Mouse (Mus musculus) forebrain, embryonic 14.5 days (tissue): Measurements from ENCODE around the gene Myl3. TPM values are rescaled to one million over a fixed set of nuclear protein-coding genes. Genes with fewer than 3 reads are reported as not detected.

Experiments used
- ATAC-seq: fragments of 200-750 bp; cut with Nextera tagmentation; 2 replicates; pipeline ENCODE4 v1.8.0; 2017; ENCODE audit warnings: mild to moderate bottlenecking, moderate library complexity
- DNase-seq: peaks from one replicate; pipeline ENCODE4 v3.0.0-alpha.2; 2015; ENCODE audit warnings: low spot score
- H3K27ac ChIP-seq: fragments of 300-500 bp; sonication (generic); 2 replicates; pipeline ENCODE4 v1.5.1; 2014; ENCODE audit warnings: low read depth, mild to moderate bottlenecking, control low read depth, low read length, moderate library complexity
- H3K27me3 ChIP-seq: fragments of 300-500 bp; sonication (generic); replicated peaks from 2 replicates; pipeline ENCODE4 v1.6.1; 2014; ENCODE audit warnings: low read length, control low read depth, mixed read lengths; ENCODE audit not compliant: control insufficient read depth, insufficient read depth
- H3K36me3 ChIP-seq: fragments of 300-500 bp; sonication (generic); 2 replicates; pipeline ENCODE4 v1.6.1; 2014; ENCODE audit warnings: low read length, control low read depth; ENCODE audit not compliant: control insufficient read depth, insufficient read depth
- H3K4me1 ChIP-seq: fragments of 300-500 bp; sonication (generic); 2 replicates; pipeline ENCODE4 v1.6.1; 2014; ENCODE audit warnings: antibody characterized with exemption, low read length, control low read depth; ENCODE audit not compliant: control insufficient read depth, insufficient read depth
- H3K4me2 ChIP-seq: fragments of 300-500 bp; sonication (generic); 2 replicates; pipeline ENCODE4 v1.6.1; 2014; ENCODE audit warnings: mild to moderate bottlenecking, control low read depth, low read length
- H3K4me3 ChIP-seq: fragments of 300-500 bp; sonication (generic); 2 replicates; pipeline ENCODE4 v1.5.1; 2014; ENCODE audit warnings: low read depth, low read length, control low read depth
- H3K9ac ChIP-seq: fragments of 300-500 bp; sonication (generic); 2 replicates; pipeline ENCODE4 v1.6.1; 2014; ENCODE audit warnings: mild to moderate bottlenecking, low read length, control low read depth, moderate library complexity
- H3K9me3 ChIP-seq: fragments of 300-500 bp; sonication (generic); replicated peaks from 2 replicates; pipeline ENCODE4 v1.6.1; 2016; ENCODE audit warnings: low read length, control low read depth, mixed read lengths; ENCODE audit not compliant: control insufficient read depth
- WGBS: fragments of 180-500 bp; shearing (Covaris S2); extraction: QIAGEN DNeasy Blood & Tissue Kit; methylation state at CpG from one replicate; pipeline ENCODE4 v1.1.7; 2014; 5-methylcytosine and 5-hydroxymethylcytosine counted together
- polyA plus RNA-seq: library from polyadenylated mRNA; unstranded; fragments of >200 nt; fragmentation: Nextera tagmentation; extraction: Ambion mirVana; gene quantifications from 2 replicates; pipeline ENCODE4 v1.2.1, GENCODE M21; 2014

Myl3 gene
- polyA plus RNA-seq, 1 experiment from 2014 or later: 0.33 TPM

GRCm38 (mm10) chr9:110759265-110759664, 17.6 kb downstream of the Myl3 start:
- no peak overlapping the region for H3K27ac ChIP-seq
- no peak overlapping the region for H3K4me3 ChIP-seq
- 65% methylated on average over 2 of the region's 2 CpGs for WGBS
- DNase-seq (no peak), ATAC-seq (no peak)
- H3K27me3 ChIP-seq: no peaks in the 10 kb centered on the region
- no peak overlapping the region for H3K9ac ChIP-seq
- H3K36me3 ChIP-seq: no peaks in the 10 kb centered on the region
- H3K4me1 ChIP-seq: no peaks in the 10 kb centered on the region
- H3K4me2 ChIP-seq: no peak overlapping the region
- no peaks in the 10 kb centered on the region for H3K9me3 ChIP-seq

GRCm38 (mm10) chr9:110760886-110761285, 19.2 kb downstream of the Myl3 start:
- Histone ChIP-seq H3K9ac (no peak overlapping the region), H3K27me3 (no peaks in the 10 kb centered on the region), H3K4me1 (no peaks in the 10 kb centered on the region), H3K9me3 (no peaks in the 10 kb centered on the region), H3K27ac (no peak overlapping the region), H3K4me2 (no peak overlapping the region), H3K36me3 (no peaks in the 10 kb centered on the region), H3K4me3 (no peak overlapping the region)
- no peak for ATAC-seq
- WGBS: 82% methylated on average over 8 of the region's 8 CpGs
- no peak for DNase-seq

GRCm38 (mm10) chr9:110762763-110763162, 21.1 kb downstream of the Myl3 start:
- Histone ChIP-seq H3K4me3 (no peak overlapping the region), H3K9ac (no peak overlapping the region), H3K9me3 (no peaks in the 10 kb centered on the region), H3K4me2 (no peak overlapping the region), H3K36me3 (no peaks in the 10 kb centered on the region), H3K27ac (no peak overlapping the region), H3K27me3 (no peaks in the 10 kb centered on the region), H3K4me1 (no peaks in the 10 kb centered on the region)
- no peak for DNase-seq
- 71% methylated on average over 10 of the region's 10 CpGs for WGBS
- no peak for ATAC-seq

GRCm38 (mm10) chr9:110763405-110763804, 21.7 kb downstream of the Myl3 start:
- no peaks in the 10 kb centered on the region for H3K4me1 ChIP-seq
- H3K9ac ChIP-seq: no peak overlapping the region
- H3K9me3 ChIP-seq: no peaks in the 10 kb centered on the region
- no peak overlapping the region for H3K4me2 ChIP-seq
- no peaks in the 10 kb centered on the region for H3K36me3 ChIP-seq
- 39% methylated on average over 2 of the region's 2 CpGs for WGBS
- H3K27ac ChIP-seq: no peak overlapping the region
- DNase-seq: no peak
- no peak overlapping the region for H3K4me3 ChIP-seq
- H3K27me3 ChIP-seq: no peaks in the 10 kb centered on the region
- no peak for ATAC-seq

GRCm38 (mm10) chr9:110772336-110772735, 30.7 kb downstream of the Myl3 start:
- H3K4me2 ChIP-seq: no peak overlapping the region
- ATAC-seq: no peak
- H3K4me3 ChIP-seq: no peak overlapping the region
- no peak overlapping the region for H3K27ac ChIP-seq
- no peaks in the 10 kb centered on the region for H3K4me1 ChIP-seq
- H3K36me3 ChIP-seq: no peaks in the 10 kb centered on the region
- H3K27me3 ChIP-seq: no peaks in the 10 kb centered on the region
- WGBS: 92% methylated on average over 10 of the region's 10 CpGs
- H3K9me3 ChIP-seq: no peaks in the 10 kb centered on the region
- H3K9ac ChIP-seq: no peak overlapping the region
- DNase-seq: no peak

GRCm38 (mm10) chr9:110774403-110775268, 33.0 kb downstream of the Myl3 start:
- Histone ChIP-seq H3K4me3 (no peak overlapping the region), H3K4me2 (no peak overlapping the region), H3K9me3 (no peaks in the 10 kb centered on the region), H3K36me3 (no peaks in the 10 kb centered on the region), H3K4me1 (no peaks in the 10 kb centered on the region), H3K27ac (no peak overlapping the region), H3K27me3 (no peaks in the 10 kb centered on the region), H3K9ac (no peak overlapping the region)
- 76% methylated on average over 15 of the region's 15 CpGs for WGBS
- ATAC-seq (no peak), DNase-seq (no peak)

GRCm38 (mm10) chr9:110775269-110776022, 33.8 kb downstream of the Myl3 start:
- Histone ChIP-seq H3K27ac (no peak overlapping the region), H3K4me1 (no peaks in the 10 kb centered on the region; the same call in 1 of the 2 replicates)

GRCm38 (mm10) chr9:110778100-110778499, 36.4 kb downstream of the Myl3 start:
- no peak for ATAC-seq
- Histone ChIP-seq H3K9me3 (no peaks in the 10 kb centered on the region), H3K27ac (no peak overlapping the region), H3K4me2 (no peak overlapping the region), H3K27me3 (0 out of 2 replicates have a peak, but pooled peaks cover 5% of the 10 kb centered on the region), H3K4me1 (peaks cover 3% of the 10 kb centered on the region; the same call in 1 of the 2 replicates), H3K4me3 (no peak overlapping the region), H3K9ac (no peak overlapping the region), H3K36me3 (no peaks in the 10 kb centered on the region)
- 70% methylated on average over 1 of the region's 1 CpGs for whole genome bisulfite sequencing
- no peak for DNase-seq

More at GRCm38 (mm10) chr9:110775269-110776022, 33.8 kb downstream of the Myl3 start:
- 79% methylated on average over 10 of the region's 10 CpGs for WGBS
- Histone ChIP-seq H3K27me3 (no peaks in the 10 kb centered on the region), H3K4me2 (no peak overlapping the region), H3K9me3 (no peaks in the 10 kb centered on the region), H3K4me3 (no peak overlapping the region), H3K36me3 (no peaks in the 10 kb centered on the region), H3K9ac (no peak overlapping the region)
- ATAC-seq: no peak
- no peak for DNase-seq

GRCm38 (mm10) chr9:110778559-110778958, 36.9 kb downstream of the Myl3 start:
- H3K4me3 ChIP-seq: no peak overlapping the region
- no peaks in the 10 kb centered on the region for H3K9me3 ChIP-seq
- 0 out of 2 replicates have a peak, but pooled peaks cover 5% of the 10 kb centered on the region for H3K27me3 ChIP-seq
- H3K4me1 ChIP-seq: peaks cover 3% of the 10 kb centered on the region; the same call in 1 of the 2 replicates
- H3K9ac ChIP-seq: no peak overlapping the region
- 84% methylated on average over 7 of the region's 7 CpGs for WGBS
- no peaks in the 10 kb centered on the region for H3K36me3 ChIP-seq
- no peak overlapping the region for H3K27ac ChIP-seq
- H3K4me2 ChIP-seq: no peak overlapping the region
- no peak for DNase-seq
- ATAC-seq: no peak
